Mouse (Mus musculus): ENCODE measurements around the gene Fxr2.
"Not testable (repeated sequence)": the region's sequence is repeated elsewhere in the genome, so short reads cannot be mapped to it uniquely, and the experiment has no call there.

Gene Fxr2

DNA sequence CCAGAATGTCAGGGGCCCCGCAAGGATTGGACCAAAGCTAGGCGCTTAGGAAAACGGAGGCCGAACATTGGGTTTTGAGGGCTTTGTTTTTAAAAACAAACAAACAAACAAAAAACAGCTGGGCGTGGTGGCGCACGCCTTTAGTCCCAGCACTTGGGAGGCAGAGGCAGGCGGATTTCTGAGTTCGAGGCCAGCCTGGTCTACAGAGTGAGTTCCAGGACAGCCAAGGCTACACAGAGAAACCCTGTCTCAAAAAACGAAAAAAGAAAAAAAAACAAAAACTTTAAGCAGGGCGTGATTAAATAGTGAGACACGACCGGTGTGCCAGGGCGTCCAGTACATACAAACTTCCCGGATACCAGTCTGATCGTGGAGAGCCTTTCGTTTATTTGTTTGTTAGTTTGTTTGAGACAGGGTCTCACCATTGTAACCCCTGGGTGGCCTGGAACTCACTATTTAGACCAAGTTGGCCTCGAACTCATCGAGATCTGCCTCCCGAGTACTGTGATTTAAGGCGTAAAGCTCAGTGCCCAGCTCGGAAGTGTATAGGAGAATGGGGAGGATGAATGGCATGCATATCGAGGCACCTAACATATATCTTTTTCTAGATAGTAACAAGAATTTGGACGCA, 49.5 kb downstream of the Fxr2 start:
- in situ Hi-C loops (cut with MboI; ENCODE audit: low sequenced_read_pairs) = no loop called here

DNA sequence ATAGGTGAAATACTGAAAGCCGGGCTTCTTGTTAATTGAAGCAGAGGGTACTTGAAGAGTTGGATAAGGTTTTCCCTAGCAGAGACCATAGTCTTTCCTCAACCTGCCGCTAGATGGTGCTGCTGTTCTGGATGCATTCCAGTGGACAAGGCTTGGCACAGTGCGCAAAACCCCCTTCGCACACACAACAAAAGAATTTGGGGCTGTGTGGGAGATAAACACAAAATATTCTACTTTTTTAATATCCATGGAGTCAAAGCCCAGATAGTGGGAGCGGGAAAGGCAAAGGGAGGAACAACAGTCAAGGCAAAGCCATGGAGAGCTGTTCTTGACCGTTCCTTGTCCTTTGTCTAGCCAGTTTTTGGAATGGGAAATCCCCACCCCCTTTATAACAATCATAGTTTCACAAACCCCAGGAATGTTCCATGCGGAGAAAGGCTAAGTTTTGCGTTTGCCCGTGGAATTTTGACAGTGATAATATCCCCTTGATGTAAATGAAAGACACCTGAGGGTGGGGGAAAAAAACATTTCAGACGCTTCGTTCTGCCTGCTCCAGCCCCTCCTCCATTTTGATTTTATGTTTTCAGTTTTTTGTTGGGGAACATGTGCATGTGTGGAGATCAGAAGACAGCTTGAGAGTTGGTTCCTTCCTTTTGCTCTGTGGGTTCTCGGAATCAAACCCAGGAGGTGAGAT, 50.2 kb downstream of the Fxr2 start:
- in situ Hi-C loops (cut with MboI; ENCODE audit: low sequenced_read_pairs) = no loop called here

DNA sequence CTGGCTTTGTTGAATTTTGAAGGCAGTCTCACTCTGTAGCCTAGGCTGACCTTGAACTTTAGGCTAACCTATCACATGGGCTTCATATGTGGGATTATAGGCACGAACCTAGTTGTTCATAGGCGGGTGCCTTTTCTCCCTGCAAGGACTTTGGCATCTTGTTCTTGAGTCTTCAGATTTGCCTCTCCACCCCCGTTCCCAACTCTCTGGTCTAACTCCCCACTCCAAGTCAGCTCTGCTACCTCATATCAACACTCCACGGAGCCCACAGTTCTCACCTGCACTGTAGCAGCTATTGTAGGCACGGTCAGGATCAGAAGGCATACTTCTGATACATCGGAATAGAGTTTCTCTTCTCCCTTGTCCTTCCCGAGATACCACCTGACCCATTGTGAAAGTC, 50.8 kb downstream of the Fxr2 start:
- in situ Hi-C loops (cut with MboI; ENCODE audit: low sequenced_read_pairs) = no loop called here

DNA sequence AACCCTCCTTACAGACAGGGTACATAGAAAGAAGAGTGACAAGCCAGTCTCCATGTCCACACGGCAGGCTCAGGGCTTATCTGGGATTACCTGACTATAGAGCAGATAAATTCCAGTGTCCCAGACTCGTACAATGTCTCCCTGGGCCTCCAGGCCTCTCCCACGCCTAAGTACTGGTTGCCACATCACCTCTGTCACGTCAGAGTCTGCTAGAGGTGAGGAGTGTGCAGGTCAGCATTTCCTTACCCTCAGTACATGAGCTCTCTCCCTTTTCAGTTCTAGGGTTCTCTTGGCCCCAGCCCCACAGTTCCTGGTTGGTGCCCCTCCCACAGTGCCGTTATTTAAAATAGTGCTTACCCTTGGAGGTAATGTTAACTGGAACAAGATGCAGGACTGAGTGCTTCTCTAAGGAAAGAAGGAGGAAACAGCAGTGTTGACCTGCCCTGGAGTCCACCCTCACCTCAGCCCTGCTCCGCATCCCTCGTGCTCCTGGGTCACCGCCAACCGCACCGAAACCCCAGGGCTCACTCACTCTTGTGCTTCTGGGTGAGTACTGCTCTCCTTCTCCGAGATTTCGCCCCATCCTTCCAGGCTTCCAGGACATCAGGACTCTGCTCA, 51.4 kb downstream of the Fxr2 start:
- in situ Hi-C loops (cut with MboI; ENCODE audit: low sequenced_read_pairs) = no loop called here

DNA sequence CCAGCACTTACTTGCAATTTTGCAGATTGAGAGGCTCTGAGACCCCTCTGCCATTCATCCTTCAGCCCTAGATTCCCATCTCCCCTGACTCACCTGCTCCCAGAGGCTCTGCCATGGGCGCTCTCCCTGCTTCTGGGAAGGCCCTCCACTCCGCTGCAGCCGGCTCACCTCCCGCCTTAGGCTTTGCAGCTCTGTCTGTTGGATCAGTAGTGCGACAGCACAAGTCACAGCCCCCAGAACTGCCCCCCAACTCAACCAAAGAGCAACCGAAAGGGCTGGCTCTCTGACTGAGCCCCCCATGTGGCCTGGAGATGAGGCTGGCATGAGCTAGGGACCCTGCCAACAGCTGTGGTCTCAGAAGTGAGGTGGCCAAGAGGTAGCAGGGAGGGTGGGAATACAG, 52.1 kb downstream of the Fxr2 start:
- in situ Hi-C loops (cut with MboI; ENCODE audit: low sequenced_read_pairs) = no loop called here

DNA sequence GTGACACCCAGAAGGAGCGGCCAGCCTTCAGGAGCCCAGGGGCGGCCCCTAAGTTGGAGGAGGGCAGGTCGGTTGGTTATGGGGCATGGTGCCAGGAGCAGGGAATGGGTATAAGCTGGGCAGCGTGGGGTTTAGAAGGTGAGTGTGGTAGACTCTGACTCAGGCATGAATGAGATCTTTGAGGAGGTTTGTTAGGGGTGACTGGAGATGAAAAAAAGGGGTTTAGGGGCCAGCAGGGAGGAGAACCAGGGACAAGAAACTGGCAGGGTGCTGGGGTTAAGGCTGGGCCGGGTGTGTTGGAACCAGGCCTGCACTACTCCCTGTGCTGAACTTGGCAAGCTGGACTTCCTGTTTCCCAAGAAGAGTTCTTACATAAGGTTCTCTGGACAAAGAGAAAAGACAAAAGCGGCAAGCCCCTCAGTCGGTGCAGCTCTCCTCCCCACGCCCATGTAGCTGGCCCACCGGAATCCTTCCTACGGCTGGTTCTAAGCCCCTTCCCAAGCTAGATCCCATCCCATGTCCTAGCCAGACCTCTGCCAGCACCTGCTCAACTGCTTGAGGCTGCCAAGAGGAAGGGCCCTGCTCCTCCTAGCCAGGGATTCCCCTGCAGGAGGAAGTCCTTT, 52.8 kb downstream of the Fxr2 start, which contains the start of gene Tnfsf13:
Gene Tnfsf13 (minus strand): TSS at position 259 of the 623 bp plus-strand sequence.
- in situ Hi-C loops (cut with MboI; ENCODE audit: low sequenced_read_pairs) = no loop called here

DNA sequence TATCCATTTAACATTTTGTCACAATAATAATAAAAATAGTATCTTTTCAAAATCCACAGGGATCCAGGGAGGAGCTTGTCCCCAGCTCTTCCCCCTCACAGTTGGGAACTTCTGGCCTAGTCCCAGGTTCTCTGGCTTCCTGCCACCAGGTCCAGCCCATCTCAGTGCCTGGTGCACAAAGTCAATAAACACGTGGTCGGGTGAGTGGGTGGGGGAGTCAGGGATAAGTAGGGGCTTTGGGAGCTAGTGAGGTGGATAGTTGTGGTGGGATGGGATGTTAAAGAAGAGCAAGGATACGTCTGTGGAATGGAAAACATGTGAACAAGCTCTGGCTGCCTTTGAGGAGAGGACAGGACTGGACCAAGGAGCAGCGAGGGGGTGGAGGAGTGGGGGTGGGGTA, 53.6 kb downstream of the Fxr2 start:
- in situ Hi-C loops (cut with MboI; ENCODE audit: low sequenced_read_pairs) = no loop called here

DNA sequence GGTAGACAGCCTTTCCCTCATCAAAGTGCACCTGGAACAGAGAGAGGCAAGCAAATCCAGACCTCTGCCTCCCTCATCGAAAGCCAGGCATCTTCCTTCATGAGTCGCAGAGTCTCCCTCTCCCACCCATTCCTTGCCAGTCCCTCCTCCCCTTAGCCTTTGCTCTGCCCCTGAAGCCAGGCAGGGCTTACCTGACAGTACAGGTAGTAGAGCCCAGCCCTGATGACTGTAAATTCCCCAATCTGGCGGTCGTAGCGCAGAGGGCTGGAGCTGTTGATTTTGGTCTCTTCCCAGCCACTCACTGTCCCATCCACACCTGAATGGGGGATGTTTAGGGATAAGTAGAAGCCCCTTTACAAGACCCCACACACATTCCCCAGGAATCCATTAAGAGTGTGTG, 54.3 kb downstream of the Fxr2 start:
- in situ Hi-C loops (cut with MboI; ENCODE audit: low sequenced_read_pairs) = no loop called here

DNA sequence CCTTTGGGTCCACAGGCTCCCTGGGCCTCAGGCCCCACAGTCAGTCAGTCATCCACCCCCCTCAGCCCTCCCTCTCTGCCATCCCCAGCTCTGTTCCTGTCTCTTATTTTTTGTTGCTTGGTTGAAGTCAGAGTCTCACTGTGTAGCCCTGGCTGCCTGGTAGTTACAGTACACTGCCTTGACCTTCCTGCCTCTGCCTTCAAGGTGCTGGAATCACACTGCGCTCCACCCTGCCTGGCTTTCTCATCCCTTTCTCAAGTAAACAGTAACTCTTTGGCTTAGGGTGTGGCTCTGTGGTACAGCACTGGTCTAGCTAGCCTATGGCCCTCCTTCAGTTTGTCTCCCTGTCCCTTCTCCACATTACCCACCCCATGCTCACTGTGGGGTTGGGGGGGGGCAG, 57.1 kb downstream of the Fxr2 start:
- in situ Hi-C loops (cut with MboI; ENCODE audit: low sequenced_read_pairs) = no loop called here

DNA sequence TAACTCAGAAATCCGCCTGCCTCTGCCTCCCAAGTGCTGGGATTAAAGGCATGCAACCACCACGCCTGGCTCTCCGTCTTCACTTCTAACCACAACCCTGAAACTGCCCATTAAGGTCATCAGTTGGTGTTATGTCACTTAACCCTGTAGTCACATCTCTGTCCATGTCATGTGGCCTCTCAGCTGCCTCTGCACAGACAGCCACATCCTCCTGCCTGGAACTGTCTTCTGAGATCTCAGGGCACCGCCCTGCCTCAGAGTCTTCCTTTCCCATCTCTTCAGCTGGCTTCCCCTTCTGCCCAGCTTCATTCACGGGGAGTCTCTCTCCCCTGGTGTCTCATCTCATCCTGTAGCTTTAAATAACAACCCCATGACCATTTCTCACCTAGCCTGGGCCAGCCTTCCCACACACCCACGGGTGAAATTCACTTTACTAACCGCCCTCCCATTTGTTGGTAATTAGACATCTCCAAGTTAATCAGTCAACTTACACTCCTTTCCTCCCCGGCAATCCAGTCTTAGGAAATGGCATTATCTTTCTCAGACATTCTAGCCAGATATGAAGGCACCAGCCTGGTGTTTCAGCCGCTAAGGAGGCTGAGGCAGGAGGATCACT, 59.5 kb downstream of the Fxr2 start:
- in situ Hi-C loops (cut with MboI; ENCODE audit: low sequenced_read_pairs) = no loop called here

DNA sequence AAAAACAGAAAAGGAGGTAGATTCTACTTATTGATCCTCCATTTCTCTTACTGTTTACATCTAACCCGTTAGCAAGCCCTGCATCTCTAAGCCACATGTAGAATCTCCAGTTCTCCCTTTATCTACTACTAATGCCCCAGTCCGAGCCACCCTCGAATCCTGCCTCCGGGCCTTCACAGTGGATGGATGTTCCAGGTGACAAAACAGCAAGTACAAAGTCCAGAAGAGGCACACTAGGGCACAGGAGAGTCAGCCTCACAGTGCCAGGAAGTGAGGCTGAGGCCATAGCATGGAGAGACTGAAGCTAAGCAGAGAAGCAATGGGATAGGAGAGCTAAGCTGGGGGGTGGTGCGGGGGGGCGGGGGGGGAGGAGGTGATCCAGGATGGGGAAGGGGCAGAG, 60.1 kb downstream of the Fxr2 start:
- in situ Hi-C loops (cut with MboI; ENCODE audit: low sequenced_read_pairs) = no loop called here

DNA sequence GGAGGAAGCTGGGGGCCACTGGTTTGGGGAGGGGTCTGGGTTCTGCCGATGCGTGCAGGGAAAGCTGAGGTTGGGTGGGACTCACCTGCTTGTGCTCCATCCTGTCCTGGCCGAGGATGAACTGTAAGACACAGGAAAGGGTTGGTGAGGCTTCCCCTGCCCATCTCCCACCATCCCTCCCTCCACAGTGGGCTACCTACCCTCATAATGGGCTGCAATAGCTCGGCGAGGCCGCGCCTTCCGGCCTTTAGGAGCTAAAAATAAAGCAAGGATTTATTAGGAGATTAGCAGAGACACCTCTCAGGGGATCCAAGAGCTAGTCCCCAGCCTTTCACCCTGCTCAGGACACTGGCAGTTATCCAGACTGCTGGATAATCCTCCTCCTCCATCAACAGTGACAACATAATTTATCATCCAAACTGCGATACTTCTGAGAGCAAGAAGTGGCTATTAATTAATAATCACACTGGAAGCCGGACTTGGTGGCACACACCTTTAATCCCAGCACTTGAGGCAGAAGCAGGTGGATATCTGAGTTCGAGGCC, 60.7 kb downstream of the Fxr2 start:
- in situ Hi-C loops (cut with MboI; ENCODE audit: low sequenced_read_pairs) = no loop called here

DNA sequence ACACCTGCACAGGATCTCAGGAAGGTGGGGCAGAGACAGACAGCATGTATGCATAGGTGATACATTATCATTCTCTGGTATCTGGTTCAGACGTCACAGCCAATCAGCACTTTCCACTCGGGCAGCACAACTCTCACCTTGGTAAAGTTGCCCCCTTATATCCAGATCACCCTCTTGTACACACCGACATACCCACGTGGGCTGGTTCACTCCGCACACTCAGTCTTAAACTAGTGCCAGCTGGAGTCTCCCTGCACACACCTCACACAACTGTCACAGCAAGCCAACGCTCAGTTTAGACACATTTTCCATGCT, 62.2 kb downstream of the Fxr2 start:
- in situ Hi-C loops (cut with MboI; ENCODE audit: low sequenced_read_pairs) = no loop called here

DNA sequence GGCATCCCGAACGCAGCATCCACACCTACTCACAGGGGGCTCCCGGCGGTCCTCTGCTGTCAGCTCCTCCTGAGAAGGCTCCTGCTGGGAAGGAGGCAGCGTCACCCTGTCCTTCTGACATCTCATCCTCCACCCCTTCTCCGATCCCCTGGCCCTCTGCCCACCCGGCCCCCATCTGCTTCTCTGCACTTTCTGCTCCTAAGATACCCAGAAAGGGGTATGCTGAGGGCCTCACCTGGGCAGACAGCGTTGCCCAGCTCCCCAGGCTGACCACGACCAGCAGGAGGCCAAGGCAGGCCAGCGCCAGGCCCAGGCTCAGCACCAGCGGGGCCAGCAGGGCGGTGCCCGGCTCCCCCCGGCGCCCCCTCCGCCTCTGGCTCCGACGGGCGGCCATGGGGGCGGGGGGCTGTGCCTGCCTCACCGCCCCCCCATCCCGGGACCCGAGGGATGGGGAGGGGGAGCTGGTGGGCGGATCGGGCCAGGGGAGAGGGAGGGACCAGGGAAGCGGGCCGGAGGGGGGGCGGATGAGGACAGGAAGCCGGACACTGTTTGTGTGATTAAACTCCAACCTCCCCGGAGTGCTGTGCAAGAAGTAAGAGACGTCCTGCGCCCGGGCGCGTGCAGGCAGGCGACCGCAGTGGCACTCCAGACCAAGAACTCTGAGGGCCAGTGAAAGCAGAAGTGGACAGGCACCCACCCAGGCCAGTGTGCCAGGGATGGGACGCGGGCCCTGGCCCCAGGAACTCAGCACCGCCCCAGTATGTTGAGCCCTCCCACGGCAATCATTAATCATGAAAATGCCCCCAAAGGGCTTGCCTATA, 62.8 kb downstream of the Fxr2 start, which contains the start of the genes Tnfsf12 and Tnfsfm13:
Gene Tnfsf12 (minus strand): TSS at position 489 of the 821 bp plus-strand sequence.
Gene Tnfsfm13 (minus strand): TSS at position 738 of the 821 bp plus-strand sequence.
- in situ Hi-C loops (cut with MboI; ENCODE audit: low sequenced_read_pairs) = no loop called here

DNA sequence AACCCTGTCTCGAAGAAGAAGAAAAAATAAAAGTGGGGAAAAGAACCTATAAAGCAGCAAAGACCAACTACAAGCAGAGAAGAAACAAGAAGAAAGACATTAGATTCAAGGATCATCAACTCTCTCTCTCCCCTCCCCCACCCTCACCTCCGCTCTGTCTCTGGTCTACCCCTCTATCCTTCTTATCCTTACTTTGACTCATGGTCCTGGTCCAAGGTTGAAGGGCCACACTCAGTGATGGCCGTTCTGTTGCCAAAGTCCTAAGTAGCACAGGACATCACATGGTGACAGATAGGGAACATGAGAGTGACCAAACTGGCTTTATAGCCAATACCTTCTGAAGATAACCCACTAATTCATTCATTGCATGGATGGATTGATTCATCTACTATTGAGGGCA, 64.6 kb downstream of the Fxr2 start:
- in situ Hi-C loops (cut with MboI; ENCODE audit: low sequenced_read_pairs) = no loop called here

DNA sequence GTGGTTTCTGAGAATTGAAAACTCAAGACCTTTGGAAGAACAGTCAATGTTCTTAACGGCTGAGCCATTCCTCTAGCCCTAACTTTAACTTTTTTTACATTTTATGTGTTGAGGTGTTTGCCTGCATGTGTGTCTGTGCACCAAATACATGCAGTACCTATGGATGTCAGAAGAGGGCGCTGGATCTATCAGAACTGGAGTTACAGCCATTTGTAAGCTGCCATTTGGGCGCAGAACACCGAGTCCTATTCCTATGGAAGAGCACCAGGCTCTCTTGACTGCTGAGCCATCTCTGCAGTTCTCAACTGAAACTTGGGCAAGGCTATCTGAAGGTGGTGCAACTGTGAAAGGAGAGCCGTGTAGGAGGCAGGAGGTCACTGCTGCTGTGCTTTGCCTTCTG, 65.8 kb downstream of the Fxr2 start:
- in situ Hi-C loops (cut with MboI; ENCODE audit: low sequenced_read_pairs) = no loop called here

DNA sequence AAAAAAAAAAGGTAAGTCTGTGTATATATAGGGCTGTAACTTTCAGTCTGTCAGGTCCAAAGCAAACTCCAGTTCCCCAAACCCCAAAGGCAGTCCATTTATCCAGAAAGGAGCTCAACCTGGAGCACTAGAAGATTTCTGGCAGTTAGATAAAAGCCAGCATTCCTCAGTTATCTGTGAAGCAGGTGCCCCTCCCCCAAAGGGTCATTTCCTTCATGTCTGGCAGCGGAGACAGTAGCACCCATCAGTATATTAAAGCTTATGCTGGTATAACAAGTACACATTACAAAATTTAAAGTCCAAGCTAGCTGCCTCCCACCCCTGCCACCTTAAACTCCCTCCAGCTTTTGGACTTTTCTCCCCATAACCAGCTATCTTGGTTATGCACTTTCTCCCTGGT, 66.8 kb downstream of the Fxr2 start:
- in situ Hi-C loops (cut with MboI; ENCODE audit: low sequenced_read_pairs) = no loop called here

DNA sequence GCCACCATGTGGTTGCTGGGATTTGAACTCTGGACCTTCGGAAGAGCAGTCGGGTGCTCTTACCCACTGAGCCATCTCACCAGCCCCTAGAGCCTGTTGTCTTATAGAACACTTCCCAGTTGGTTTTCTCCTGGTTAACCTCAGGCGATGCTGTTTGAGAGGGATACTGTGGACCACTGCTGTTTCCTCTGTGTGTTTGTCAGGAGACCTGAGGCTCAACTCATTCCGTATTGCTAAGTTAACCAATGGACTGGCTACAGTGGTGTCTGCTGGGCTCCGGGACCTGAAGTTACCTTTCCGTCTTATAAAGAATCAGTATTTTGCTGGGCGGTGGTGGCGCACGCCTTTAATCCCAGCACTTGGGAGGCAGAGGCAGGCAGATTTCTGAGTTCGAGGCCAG, 70.1 kb downstream of the Fxr2 start:
- in situ Hi-C loops (cut with MboI; ENCODE audit: low sequenced_read_pairs) = not testable (repeated sequence)
